Mouse (Mus musculus) embryonic fibroblast, embryonic 13.5 days (primary cell): ENCODE measurements around the gene Klhl3. TPM values are rescaled to one million over a fixed set of nuclear protein-coding genes. Genes with fewer than 3 reads are reported as not detected.
A peak's percentile ranks its signal among the peaks of the same experiment; 100 is the strongest.

Experiments used
- H3K27ac ChIP-seq: 2 replicates; pipeline ENCODE4 v1.5.1; 2012; ENCODE audit warnings: low read length, control low read depth, inconsistent platforms; ENCODE audit not compliant: insufficient read depth
- H3K4me1 ChIP-seq: 2 replicates; pipeline ENCODE4 v1.6.1; 2011; ENCODE audit warnings: low read length; ENCODE audit not compliant: control insufficient read depth, insufficient read depth
- H3K4me3 ChIP-seq: 2 replicates; pipeline ENCODE4 v1.5.1; 2011; ENCODE audit warnings: mild to moderate bottlenecking, control low read depth, low read length; ENCODE audit not compliant: insufficient read depth
- CTCF ChIP-seq: IDR thresholded peaks from 2 replicates; pipeline ENCODE4 v1.5.1; 2011; ENCODE audit warnings: mild to moderate bottlenecking, control low read depth, low read length, moderate library complexity, borderline replicate concordance; ENCODE audit not compliant: insufficient read depth
- POLR2A ChIP-seq: IDR thresholded peaks from 2 replicates; pipeline ENCODE4 v1.6.1; 2011; ENCODE audit warnings: low read depth, mild to moderate bottlenecking, control low read depth, low read length, moderate library complexity
- polyA plus RNA-seq: library from polyadenylated mRNA; stranded (reverse); fragments of >200 nt; gene quantifications from 2 replicates; pipeline ENCODE4 v1.2.4, GENCODE M21; 2011; ENCODE audit warnings: low read depth; ENCODE audit not compliant: missing spikeins, insufficient read length

Gene Klhl3
- polyA plus RNA-seq, 1 experiment: 0.53 TPM

DNA sequence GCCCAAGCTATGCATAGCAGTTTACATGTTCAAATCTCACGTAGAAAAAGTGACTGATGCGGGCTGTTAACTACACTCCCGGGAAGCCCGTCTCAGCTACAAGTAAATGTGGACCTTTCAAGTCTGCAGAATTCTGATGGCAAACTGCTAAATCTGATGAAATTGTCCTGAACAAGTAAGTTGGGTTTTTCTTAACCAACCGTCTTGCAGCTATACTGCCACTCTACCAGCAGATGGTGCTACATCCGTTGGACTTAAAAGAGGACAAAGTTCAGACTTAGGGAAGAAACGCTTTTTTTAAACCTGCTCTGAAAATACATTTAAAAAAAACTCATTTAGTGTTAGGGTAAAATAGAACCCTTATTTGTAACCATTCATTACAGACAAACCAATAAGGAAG lies 12.7 kb upstream of the Klhl3 start:
- no peak for TF ChIP-seq CTCF
- no peak for TF ChIP-seq POLR2A
- peak overlapping the region; percentile 73 for H3K4me3 ChIP-seq
- H3K27ac ChIP-seq: no peak overlapping the region
- peaks cover 10% of the 10 kb centered on the region for H3K4me1 ChIP-seq

DNA sequence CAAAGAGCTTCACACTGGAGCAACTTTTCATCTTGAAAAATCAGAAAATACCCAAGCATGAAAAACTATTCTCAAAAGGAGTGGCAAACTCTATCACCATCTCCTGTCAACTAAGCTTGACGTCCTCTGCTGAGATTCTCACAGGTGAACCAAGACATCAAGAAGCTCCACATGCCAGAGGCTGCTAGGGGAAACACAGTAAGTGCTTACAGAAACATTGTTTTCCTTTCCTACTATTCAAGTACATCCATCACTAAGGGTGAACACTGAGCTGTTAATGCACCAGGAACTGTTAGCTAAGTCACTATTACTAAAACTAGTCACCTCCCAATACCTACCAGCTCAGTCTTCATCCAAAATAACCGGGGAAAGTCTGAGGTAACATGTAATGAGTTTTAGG lies 11.6 kb upstream of the Klhl3 start:
- Histone ChIP-seq H3K4me3 (no peak overlapping the region), H3K27ac (no peak overlapping the region), H3K4me1 (peaks cover 8% of the 10 kb centered on the region)
- TF ChIP-seq POLR2A: peak; percentile 34; the same call in 1 of the 2 replicates
- TF ChIP-seq CTCF: no peak

DNA sequence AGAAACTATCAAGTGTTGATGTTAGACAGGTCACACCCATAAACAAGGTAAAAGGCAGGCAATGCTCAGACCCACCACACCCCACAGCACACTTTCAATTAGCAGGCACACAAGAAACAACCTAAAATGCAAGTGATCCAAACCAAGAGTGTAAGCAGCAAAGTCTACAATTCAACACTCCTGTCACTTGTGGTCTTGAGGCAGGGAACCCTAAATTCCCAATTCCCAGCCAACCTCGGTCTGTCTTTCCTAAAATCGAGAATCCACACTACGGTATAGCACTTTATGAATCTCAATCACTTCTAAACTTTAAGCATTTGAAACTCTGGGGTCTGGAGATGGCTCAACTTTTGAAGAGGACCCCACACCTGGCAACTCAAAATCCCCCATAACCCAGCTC lies 10.9 kb upstream of the Klhl3 start:
- peaks cover 5% of the 10 kb centered on the region; the same call in 1 of the 2 replicates for H3K4me1 ChIP-seq
- TF ChIP-seq CTCF (no peak), POLR2A (peak; percentile 34; the same call in 1 of the 2 replicates)
- no peak overlapping the region for H3K4me3 ChIP-seq
- H3K27ac ChIP-seq: no peak overlapping the region

DNA sequence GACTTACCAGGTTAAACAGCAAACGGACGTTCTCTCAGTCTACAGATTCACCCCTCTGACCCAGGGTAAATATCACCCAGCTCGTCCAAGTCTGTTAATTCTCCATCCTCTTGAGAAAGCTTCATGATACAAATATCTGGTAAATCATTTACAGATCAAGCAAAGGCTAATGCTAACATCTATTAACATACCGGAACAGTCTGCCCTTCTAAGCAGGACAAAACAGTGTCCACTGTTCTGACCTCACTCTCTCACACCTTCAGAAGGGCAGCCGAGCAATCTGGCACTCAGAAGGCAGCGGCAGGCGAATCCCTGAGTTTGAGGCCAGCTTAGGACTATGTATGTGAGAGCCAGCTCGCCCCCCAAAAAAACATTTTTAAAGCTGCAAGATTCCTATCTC lies 10.0 kb upstream of the Klhl3 start:
- TF ChIP-seq CTCF: no peak
- no peak for TF ChIP-seq POLR2A
- Histone ChIP-seq H3K27ac (no peak overlapping the region), H3K4me3 (no peak overlapping the region)

DNA sequence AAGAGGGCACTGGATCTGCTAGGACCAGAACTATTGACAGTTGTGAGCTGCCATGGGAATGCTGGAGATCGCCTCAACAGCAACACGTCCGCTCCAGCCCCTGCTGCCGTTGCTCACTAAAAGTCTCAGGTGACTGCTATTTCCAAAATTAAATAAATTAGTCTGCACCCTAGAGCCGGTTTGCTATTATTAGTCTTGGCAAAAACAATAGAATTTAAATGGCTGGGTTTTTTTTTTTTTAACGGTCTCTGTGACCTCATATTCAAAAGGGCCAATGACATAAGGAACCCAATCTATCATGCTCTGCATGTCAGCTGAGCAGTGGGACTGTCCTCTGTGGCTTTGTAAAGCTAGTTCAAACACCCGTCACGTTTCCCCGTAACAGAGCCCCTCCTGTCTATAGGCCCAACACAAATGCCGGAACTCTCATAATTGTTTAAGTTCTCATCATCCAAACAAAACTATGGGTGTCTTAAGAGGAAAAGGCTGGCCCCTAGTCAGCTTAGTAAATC lies 9.4 kb upstream of the Klhl3 start:
- TF ChIP-seq POLR2A (no peak), CTCF (no peak)
- Histone ChIP-seq H3K4me1 (peaks cover 5% of the 10 kb centered on the region; the same call in 1 of the 2 replicates), H3K27ac (no peak overlapping the region), H3K4me3 (no peak overlapping the region)

More for the DNA sequence above, 10.0 kb upstream of the Klhl3 start:
- peaks cover 5% of the 10 kb centered on the region; the same call in 1 of the 2 replicates for H3K4me1 ChIP-seq

DNA sequence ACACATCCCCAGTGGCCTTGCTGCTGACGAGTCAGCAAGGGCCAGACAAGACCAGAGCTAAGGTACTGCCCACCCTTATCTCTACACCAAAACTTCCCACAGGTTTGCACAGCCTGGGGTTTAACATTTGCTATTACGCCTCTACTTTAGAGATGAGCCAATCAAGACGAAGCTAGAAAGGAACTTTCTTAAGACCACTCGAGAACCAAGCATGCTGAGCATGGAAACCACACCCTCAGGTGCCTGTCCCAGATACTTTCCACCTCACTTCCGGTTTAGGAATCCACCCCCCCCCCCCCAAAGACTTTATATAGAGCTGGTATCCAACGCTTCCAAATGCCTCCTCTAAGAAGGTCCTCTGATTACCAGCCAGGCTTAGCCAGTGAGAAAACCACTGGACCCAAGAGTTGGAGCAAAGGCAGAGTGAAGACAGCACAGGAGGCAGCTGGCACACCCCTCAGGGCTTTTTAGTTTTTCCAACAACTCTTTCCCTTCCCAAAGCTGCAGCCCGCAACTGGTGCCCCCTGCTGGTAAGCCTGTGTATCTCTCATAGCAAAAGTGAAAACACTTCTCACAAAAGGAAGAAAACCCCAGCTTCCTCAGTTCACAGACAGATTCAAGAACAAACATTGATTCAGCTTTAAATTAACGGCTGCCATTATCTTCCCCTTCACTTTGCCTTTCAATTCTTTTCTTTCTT lies 4.1 kb upstream of the Klhl3 start:
- no peak overlapping the region for H3K4me3 ChIP-seq
- no peak overlapping the region for H3K27ac ChIP-seq
- TF ChIP-seq CTCF (0 out of 2 replicates have a peak, but pooled peaks have one; percentile 20), POLR2A (no peak)
- H3K4me1 ChIP-seq: 0 out of 2 replicates have a peak, but pooled peaks cover 3% of the 10 kb centered on the region

DNA sequence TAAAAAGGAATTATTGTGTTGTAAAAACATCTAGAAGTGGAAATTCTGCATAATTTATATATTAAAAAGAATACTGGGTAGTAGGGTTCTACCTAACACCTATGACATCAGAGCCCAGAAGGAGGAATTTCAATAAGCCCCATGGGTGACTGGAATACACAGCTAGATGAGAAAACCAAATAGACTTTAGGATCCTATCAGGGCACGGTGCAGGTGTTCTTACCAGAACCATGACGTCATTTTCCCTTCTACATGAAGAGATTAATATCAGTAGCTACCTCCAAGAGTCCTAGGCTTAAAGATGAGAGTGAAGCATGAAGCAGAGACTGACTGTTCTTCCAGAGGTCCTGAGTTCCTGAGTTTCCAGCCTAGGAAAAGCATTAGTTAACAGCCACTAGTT lies 3.4 kb upstream of the Klhl3 start:
- H3K4me3 ChIP-seq: no peak overlapping the region
- no peak overlapping the region for H3K27ac ChIP-seq
- TF ChIP-seq CTCF (no peak), POLR2A (no peak)
- H3K4me1 ChIP-seq: 0 out of 2 replicates have a peak, but pooled peaks cover 3% of the 10 kb centered on the region

DNA sequence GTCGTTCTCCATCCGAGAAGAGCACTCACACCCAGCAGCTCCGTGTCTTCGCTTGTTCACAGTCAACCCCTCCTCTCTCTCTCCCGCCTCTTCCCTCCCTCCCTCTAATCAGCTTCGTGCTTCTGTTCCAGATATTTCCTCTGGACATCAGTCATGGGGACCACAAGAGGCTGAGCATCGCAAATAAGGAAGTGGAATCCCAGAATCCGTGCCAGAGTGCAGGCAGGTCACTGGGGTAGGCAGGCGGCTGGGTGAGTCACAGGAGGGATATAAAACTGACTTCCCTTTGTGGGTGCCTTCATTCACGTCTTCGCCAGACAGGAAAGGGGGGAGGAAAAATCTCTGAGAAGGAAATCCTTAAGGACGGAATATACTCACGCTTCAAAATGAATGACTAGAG lies 1.8 kb upstream of the Klhl3 start:
- H3K4me1 ChIP-seq: 0 out of 2 replicates have a peak, but pooled peaks cover 3% of the 10 kb centered on the region
- H3K4me3 ChIP-seq: no peak overlapping the region
- H3K27ac ChIP-seq: no peak overlapping the region
- TF ChIP-seq POLR2A (no peak), CTCF (no peak)

DNA sequence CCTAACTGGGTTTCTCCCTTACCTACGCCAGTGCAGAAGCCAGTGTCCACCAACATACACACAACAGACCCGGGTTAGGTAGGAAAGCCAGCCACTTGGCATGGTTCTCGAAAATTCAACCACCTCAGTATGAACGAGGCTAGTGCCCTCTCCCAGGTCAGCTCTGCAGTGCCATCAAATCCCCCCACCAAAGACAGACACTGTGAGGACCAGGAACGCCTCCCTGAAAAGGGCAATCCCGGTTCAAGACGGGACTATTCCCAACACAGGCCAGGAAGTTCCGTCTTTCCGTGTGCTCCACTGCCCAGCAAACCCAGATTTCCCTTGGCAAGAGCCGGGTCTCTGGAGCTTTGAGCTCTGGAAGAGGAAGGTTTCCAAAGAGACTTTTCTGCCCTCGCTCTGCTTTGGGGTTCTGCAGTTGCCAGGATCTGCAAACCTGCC lies 771 bp downstream of the Klhl3 start:
- no peak for TF ChIP-seq CTCF
- TF ChIP-seq POLR2A: no peak
- Histone ChIP-seq H3K27ac (no peak overlapping the region), H3K4me3 (peak overlapping the region; percentile 40), H3K4me1 (0 out of 2 replicates have a peak, but pooled peaks cover 3% of the 10 kb centered on the region)

DNA sequence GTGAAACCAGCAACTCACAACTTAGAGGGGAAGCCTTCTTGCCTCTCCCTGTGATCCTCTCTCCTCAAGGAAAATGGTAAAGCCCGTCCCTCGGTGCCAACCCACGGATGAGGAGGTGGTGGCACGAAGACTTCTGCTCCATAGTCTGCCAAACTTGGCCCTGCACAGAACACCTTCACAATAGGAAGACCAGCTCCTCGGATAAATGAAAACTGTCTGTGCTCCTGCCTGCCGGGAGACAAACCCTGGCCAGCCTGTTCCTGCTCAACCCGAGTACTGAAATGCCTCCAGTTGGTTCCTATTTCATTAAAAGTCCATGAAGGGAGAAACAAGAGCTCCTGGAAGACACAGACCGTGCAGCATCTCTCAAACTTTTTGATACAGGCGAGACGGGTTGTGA lies 1.2 kb downstream of the Klhl3 start:
- TF ChIP-seq POLR2A (no peak), CTCF (no peak)
- no peak overlapping the region for H3K27ac ChIP-seq

More for the DNA sequence above, 1.2 kb downstream of the Klhl3 start:
- H3K4me3 ChIP-seq: no peak overlapping the region
- 0 out of 2 replicates have a peak, but pooled peaks cover 3% of the 10 kb centered on the region for H3K4me1 ChIP-seq
